Mouse (Mus musculus) B cell, adult 67 days (primary cell): Measurements from ENCODE around the gene Cdv3. TPM values are rescaled to one million over a fixed set of nuclear protein-coding genes. Genes with fewer than 3 reads are reported as not detected.

Experiments
- total RNA-seq, 2 experiments: library from RNA; stranded (reverse); gene quantifications; 4 replicates each; pipeline ENCODE4 v1.2.4; 2023

The Cdv3 gene
- 100 to 1,000 TPM; 181 to 187 TPM for total RNA-seq

DNA sequence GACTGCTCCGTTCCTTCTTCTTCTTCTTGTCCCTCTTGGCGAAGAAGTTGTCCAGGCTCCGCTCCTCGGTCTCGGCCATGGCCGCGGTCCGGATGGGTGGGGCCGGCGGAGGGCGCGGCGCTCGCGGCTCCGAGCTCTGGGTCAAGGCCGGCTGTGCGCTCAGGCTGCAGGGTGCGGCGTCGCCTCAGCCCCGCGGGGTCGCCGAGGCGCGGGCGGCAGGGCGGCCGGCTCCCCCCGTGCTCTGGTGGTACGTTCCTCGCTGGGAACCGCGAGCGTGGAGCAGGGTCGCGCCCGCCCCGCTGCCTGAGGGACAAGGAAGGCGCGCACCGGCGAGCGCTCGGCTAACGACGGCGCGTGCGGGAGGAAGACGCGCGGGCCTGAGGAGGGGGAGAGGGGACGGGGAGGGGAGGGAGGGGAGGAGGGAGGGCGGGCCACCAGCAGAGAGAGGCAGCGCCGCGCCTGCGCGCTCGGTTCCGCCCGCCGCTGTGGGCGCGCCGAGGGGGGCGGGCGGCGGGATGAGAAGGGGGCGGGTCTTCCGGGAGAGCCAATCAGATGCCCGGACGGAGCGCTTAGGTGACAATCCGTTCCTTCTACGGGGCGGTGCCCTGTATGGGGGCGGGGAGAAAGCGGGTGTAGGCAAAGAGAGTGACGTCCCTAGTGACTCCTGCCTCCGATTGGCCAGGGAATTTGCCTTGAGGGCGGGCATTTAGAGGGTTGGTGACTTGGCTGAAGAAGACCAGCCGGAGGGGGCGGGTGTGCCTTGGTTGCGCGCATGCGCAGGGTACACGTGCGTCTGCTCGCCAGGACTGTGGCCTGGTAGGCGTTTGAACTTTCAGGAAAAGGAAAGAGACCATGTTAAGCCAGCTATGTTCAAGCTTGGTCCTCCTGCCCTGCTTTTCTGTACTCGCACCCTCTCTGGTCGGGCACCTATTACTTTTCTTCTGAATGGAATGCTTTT, at the start of gene Cdv3:
Cdv3 (minus strand) TSS at position 551 of the 958 bp plus-strand sequence.

DNA sequence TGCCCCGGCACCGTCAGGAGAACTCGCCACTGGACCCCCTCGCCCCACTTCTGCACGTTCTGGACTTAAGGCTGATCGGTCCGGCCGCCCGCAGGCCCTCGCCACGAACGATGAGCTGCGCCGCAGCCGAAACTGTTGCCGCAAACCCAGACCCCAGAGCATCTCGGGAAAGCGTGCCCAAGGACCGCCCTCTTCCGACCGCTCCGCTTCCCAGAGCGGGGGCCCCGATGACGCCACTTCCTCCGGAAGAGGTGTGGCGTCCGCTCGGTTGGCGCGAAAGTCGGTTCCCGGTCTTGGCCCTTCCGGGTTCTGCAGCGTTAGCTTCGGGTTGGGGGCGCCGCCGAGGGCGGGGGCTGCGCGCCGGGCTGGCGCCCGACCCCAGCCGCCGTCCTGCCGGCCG, 60.7 kb downstream of the Cdv3 start, which contains the start of the genes 1300017J02Rik and Topbp1:
1300017J02Rik (minus strand) TSS at position 156 of the 400 bp plus-strand sequence.
Topbp1 (plus strand) TSS at position 289 of the 400 bp plus-strand sequence.

Other genes starting within 250 kb of the Cdv3 start
- gene Srprb, start 163.7 kb downstream of the Cdv3 start, total RNA-seq, result 10 to 100 TPM; 20.2 to 20.6 TPM
- gene Gm20425, start 135.5 kb downstream of the Cdv3 start, total RNA-seq, result under 1 TPM in 1 of 2 experiments, not detected in 1; 0.81 TPM
- gene Trf, start 135.4 kb downstream of the Cdv3 start, total RNA-seq, result 1 to 10 TPM; 4.7 to 9.5 TPM
- gene 1300017J02Rik, start 60.8 kb downstream of the Cdv3 start, total RNA-seq, result not detected
- gene Topbp1, start 60.6 kb downstream of the Cdv3 start, total RNA-seq, result 10 to 100 TPM; 85.9 to 89.6 TPM
- 10 to 100 TPM; 34.7 to 41.5 TPM for gene Bfsp2, start 114.6 kb upstream of the Cdv3 start, total RNA-seq